Mouse (Mus musculus) MEL-GATA-1-ER (cell line): ENCODE measurements at regions not wholly inside any gene's neighbourhood (a gene's known extent, or its start where the extent isn't known, plus 50 kb on each side); places are given as distances from the start of the nearest gene placed in this dataset.

Source experiments
- DNase-seq: peaks from one replicate; pipeline ENCODE4 v3.0.0-alpha.2; 2012; ENCODE audit warnings: low read depth; ENCODE audit errors: extremely low read depth

DNA sequence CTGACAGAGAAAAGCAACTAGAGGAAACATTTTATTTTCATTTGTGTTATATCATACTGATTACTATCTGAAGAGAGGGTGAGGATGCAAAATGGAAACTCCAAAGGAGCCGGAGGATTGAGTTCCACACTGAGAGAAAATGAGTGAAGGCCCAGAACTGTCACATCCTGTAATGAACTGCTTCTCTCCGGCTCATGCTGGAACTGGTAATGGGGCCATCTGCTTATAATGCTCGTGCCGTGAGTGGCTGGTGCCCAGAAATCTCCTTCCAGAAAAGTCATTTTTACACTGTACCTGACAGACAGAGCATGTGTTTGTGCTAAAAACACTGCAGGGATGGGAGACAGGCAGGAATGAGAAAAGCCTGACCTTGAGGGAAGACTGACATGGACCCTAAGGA lies 483.5 kb upstream of the Pkdcc start:
- no peak for DNase-seq

DNA sequence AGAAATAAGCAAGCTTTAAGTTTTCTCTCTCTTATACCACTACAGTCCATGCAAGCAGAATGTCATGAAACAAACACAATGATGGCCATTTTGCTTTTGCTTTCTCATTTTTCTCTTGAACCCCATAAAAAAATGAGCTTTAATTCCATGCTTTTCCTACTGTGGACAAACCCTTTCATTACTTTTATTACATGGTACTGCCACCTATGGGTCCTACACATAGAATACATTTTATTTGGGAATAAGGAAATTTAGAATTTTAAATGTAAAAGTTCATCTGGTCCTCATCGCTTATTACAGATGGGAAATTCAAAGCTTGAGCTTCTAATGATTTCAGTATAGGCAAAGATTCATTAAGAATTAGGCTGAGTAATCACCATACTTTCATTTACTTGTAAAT lies 472.6 kb upstream of the Pkdcc start:
- no peak for DNase-seq

DNA sequence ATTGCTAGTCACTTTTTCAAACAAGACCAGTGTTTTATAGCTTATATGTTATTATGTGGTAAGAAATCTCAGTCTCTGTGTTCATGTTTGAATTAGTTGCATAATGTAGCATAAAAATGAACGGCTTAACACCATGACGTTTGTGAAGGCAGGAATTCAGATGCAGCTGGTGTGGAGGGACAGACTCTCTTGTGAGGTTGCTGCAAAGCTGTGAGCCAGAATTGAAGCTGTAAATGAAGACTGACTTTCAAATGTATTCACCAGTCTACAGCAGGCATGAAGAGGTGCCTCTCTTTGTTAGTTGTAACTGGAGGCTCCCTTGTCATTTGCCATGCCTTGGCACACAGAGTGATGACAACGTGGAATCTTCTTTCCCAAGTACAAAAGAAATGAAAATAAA lies 457.7 kb upstream of the Pkdcc start:
- DNase-seq, result no peak

DNA sequence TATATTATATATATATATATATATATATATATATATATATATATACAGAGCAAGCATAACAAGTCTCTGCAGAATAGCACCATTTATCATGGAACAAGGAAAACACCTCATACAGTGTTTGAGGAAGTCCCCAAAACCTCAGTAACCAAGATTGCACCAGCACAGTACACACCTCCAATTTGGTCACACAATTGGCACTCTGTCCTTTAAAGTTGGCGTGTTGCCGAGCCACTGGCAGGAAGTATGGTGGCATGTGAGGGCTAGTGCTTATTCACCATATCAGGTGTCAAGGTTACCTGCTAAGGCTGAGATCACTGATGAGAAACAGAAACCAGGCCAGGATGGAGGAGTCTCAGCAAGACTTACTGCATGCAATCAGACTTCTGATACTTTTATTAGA lies 436.0 kb upstream of the Pkdcc start:
- peak; percentile 19 for DNase-seq

DNA sequence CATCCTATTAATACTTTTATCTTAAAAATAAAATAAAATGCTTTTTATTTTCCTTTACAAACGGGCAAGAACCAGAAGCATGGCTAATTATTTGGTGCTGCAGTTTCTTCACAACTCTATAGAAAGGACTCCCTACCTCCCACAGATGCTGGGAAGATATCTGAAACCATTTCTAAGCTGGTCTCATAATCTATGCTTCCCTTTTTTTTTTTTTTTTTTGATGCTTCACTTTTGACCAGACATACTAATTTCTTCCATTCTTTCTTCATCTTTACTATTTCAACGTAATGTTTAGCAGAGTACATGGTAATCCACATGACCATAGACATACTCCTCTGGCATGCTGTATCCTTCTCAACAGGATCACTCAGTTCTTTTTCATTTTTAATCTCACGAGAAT lies 393.0 kb upstream of the Pkdcc start:
- DNase-seq, result no peak

DNA sequence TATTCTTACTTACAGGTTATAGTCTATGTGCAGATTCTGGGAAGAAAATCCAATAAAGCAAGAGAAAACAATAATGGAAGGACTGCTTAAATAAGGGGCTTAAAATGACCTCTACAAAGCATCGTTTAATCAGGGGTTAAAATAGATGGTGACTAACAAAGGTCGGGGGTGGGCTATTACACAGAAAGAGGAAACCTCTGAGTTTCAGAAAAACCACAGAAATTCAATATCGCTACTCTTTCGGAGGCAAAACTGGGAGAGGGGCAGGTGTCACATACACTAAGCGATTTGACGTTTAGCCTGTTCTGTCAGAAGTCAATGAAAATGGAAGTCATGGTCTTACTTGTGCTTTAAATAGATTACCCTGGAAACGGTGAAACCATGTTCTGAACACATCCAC lies 391.0 kb upstream of the Pkdcc start:
- no peak for DNase-seq

DNA sequence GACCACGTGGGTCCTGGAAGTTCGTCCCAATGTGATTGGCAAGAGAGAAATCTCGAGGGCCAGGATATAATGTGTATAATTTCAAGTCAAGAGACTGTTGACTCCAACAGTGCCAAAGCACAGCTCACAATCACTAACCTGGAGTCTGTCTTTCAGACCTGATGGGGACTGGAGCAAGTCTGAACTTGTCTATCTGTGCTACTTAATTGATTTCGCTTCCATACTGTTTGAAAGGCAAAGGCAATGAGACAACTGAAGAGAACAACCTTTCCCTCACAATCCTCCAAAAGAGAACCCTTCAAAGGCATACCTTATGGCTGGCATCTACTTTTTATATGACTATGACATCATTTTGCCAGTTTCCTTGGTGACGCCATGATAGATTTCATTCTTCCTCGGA lies 390.5 kb upstream of the Pkdcc start:
- no peak for DNase-seq

DNA sequence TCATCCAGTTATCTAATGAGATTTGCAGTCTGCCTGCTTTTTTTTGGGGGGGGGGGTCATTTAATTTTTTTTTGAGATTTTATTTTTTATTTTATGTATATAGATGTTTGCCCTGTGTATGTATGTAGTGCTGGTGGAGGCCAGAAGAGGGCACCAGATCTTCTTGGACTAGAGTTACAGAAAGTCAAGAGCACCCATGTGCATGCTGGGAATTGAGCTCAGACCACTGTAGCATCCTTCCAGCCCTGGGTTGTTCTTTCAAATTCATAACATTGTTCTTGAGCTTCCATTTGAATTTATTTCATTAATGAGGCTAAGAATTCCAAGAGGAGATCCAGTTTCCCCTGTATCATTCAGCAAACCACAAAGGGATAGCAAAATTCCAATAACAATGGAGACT lies 387.9 kb upstream of the Pkdcc start:
- no peak for DNase-seq

DNA sequence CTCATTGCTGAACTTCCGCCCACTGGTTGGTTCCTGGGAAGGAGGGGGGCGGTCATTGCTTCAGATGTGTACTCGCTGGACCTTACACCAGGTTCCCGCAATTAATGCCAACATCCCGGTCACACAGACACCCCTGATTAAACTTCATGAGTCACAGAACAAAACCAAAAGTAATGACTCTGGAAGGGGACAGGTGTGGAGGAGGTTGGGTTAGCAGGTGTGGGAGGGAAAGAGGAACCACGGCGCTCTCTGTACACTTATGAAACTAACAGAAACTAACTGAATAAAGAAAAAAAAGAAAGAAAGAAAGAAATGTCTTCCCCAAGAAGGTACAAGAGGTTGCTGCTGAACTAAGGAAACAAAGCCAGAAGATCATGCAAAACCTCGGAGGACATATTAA lies 387.3 kb upstream of the Pkdcc start:
- no peak for DNase-seq

DNA sequence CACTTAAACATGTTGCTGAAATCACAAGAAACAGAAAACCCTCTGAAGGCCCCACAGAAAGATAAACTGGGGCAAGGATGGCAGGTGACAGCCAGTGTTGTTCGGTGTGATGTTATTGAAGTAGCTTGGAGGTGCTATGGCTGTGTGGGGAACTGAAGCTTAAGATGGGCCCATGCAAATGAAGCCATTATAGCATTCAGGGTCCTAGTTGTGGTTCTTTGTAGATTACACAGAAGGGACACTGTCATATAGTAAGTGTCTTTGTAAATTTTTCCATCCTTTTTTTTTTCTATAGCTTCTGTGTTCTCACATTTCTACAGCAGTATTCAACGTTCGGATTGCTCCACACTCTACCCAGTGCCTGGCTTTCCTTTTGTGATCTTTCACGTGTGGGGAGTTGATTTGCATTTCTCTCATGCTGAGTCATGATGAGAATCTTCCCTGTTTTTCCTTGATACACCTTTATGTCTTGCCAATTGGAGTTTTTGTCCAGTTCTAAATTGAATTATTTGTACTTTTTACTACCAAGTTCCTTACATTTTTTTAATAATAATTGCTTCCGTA lies 386.6 kb upstream of the Pkdcc start:
- DNase-seq, result no peak

DNA sequence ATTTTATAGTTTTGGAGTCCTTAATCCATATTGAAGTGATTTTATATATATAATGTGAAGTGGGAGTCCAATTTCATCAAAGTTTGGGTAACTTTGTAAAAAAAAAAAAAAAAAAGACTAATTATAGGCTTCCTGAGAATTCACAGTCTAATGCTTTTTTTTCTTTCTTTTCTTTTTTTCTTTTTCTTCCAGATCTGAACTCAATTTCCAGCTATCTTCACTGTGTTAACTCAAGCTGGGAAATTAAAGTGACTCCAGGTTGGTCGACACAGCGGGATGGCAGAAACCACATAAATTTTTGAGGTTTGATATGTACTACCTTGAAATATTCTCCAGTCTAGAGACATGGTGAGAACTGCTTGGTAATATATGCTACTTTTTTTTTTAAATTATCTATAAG lies 385.7 kb upstream of the Pkdcc start:
- no peak for DNase-seq

DNA sequence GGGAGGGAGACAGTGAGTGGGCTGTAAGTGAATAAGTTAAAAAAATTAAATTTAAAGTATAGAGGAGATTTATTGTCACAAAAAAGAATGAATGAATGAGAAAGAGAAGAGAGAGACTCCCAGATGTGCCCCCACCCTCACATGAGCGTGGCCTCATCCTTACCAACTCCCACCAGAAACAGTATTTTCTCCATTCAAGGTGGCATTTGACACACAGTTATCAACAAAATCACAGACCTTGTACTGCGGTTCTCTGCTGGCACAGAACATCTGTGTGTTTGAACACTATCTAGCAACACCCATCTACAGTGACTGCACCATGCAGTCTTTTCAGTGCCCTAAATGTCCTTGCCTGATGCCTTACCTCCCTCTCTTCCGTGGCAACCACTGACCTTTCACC lies 380.9 kb upstream of the Pkdcc start:
- DNase-seq, result peak; percentile 37

DNA sequence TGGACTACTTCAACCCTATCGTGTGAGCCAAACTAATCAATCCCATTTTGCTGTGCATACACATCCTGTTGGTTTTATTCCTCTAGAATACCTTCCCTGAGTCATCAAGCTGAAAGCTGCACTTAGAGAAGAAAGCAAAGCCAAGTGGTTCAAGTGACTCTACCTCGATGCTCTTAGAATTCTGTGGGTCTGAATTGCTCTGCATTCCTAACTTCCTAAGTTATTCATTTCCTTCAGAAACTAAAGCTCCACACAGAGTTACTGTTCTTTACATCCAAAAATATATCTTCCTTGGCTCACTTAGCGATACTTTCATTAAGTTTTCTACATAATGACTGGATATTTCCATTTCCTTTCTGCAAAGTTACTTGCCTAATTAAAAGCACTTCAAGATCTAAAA lies 379.0 kb upstream of the Pkdcc start:
- DNase-seq, result no peak

DNA sequence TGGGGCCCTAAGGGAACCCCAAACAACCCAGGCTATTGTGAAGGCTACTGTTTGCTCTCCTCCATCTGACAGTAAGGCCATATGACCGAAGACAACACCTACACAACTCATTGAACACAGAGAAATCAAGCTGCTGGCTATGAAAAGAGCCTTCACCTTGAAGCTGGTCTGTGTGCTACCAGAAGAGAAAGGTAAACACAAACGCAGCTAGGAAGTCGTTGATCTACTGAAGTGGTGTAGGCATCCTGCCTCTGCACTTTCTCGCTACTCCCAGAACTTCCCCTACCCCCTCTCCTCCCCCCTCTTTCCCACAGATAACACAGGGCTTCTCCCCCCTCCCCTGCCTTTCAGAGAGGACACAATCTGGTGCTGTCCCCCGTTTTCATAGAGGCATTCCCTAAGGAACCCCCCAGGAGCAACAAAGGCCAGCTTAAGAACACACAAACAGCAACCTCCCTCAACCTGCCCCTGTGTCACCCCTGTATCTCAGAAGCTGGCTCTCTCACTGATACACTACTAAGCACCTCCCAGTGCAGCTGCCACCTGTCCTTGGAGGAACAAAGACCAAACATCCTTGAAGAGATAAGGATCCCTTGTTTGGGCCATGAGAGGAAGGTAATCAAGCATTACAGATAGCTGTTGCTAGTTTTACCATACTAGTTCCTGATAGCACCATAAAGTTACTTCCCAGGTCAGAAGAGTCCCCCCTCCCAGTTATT lies 368.2 kb upstream of the Pkdcc start:
- no peak for DNase-seq

DNA sequence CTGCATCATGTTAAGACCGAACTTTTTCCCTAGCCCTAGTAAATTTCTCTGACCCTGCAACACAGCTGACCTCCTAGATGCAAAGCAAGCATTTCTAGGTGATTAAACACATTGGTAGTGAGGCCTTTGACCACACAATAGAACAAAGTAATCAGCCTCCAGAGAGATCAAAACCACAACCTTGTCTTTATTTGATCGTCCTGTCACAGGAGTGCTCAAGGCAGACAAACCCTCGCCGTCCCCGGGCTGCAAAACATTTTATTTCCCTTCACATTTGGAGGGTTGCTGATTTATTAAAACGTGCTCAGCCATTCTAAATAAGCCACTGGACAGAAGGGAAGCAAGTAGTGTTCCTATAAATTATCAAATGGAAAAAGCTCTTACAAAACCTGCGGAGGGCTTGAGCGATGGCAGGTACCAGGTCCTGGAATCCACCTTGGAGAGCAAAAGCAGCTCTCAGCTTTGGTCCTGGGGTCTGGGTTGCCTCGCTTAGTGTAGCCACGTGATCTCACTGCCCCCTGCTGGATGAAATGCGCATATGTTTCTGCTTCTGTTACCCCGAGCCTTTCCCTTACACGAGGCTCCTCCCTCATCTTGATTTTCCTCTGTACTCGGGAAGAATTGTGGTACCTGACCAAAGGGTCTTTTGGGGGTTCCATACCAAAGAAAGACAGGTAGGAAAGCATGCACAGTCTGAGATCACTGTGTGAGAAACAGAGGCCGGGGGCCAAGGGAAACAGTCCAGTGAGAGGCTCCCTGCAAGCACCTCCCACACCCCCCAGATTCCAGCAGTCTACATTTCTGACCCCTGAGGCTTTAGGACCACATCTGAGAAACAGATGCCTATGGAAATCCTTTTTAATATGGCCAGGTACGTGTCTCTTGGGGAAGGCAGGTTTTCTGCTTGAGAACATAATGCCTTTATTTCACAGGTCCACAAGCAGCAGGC lies 357.6 kb upstream of the Pkdcc start:
- DNase-seq, result peak; percentile 40

DNA sequence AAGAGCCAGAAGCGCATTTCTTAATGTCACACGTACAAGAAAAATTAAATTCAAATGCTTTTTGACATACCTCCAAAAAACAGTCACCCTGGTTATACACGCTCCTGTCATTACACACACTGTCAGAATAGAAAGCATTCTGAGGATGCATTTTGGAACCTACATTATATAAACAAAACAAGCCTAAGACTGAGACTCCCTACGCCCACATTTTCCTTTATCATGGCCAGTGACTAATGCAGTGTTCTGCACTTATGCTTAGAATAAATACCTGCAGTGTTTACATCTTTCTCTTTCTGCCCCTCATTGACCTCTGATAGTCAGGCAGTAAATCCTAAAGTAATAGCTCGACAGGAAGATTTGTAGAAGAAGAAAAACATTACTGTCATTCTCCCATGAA lies 354.7 kb upstream of the Pkdcc start:
- DNase-seq, result no peak

DNA sequence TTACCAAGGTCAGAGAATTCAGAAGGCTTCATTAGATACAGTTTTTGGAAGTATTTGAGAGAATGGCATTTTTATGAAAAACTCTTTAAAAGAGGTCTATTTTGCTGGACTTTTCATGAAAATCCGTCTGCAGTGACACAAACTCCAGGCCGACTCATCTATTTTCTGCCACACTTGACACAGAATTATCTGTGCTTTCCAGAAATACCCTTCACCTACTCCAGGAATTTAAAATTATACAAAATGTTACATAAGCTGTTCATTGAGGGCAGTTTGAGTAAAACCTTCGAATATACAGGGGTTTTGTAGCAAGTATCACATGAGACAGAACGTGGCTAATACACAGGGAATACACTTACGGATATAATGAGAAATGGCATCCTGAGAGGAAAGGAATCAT lies 354.1 kb upstream of the Pkdcc start:
- DNase-seq, result no peak

DNA sequence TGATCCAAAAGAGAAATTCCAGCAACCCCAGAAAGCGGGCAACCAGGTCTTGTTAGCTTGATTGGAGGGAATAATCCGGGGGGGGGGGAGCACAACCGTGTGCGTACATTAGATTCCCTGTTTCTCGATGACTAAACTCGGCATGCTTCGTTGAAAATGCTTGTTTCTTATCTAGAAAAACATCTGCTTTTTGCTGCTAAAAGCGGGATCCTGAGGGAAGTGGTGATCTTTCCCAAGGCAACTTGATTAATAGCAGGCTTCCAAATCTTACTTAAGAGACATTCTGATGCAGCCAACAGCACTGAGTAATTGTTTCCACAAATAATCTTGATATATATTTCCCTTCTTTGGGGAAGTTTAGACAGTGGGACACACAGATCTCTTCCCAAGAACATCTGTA lies 338.0 kb upstream of the Pkdcc start:
- no peak for DNase-seq

DNA sequence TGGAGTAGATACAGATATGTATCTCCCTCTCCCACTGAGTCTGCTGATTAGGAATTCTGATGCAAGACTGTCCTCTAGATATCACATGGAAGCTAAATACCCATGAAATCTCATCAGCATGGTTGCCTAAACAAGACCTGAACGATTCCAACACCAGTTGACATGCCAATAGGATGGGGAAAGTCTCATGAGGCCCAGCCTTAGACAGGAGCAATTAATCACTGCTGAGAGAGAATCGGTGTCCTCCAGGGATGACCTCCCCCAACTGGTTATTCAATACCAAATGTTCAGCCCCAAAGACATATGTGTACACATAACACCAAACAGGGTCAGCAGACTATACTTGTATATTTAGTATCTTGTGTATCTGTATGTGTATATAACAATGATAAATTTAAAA lies 314.5 kb upstream of the Pkdcc start:
- DNase-seq, result no peak

DNA sequence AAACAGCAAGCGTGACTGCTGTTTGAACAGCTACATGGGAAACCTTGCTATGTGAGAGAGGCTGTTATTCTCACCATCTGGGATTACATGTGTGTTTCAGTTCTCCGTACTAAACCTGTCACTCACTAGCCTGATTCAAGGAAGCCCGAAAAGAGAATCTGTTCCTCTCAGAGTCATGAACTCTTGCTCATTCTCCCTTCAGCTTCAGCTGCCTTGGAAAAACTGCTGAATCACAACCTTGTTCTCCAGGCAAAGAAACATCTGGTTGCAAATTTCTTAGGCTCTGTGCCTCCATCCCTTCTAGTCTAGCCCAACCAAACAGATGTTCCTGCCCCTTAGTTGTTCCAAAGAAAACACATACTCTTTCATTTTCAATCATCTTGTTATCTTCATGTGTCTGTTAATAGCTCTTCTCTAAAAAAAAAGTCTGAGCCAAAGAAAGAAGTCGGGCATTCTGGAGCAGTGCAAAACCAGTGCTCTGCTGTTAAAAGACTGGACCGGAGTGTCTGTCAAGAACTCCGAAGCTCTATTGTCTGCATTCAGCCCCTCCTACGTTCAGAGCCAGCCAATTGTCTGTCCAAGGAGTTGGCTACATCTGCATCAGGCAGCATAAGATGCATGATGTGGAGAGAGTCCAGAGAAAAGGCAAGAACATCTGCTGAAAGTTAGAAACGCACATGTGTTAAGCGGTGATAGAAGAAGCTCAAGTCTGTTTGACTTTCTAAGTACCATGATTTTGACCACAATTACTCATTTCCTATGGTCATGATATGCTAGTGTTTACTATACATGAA lies 313.8 kb upstream of the Pkdcc start:
- no peak for DNase-seq

DNA sequence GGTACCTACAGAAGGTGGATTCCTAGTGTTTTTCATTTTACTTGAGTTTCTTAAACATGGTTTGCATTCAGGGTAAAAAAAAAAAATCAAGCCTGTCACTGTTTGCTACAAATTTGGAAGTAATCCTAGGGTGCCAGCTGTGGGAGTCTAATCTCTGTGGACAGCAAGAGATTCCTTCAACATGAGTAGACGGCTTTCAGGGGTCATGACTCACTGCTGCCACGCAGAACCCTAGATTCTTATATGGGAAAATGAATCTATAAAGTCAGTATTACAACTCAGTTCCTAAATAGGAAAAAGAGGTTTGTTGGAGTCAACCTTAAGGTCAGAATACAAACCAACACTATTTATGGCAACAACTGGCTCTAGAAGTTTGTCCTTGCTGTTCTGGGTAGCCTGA lies 310.1 kb upstream of the Pkdcc start:
- DNase-seq, result no peak

DNA sequence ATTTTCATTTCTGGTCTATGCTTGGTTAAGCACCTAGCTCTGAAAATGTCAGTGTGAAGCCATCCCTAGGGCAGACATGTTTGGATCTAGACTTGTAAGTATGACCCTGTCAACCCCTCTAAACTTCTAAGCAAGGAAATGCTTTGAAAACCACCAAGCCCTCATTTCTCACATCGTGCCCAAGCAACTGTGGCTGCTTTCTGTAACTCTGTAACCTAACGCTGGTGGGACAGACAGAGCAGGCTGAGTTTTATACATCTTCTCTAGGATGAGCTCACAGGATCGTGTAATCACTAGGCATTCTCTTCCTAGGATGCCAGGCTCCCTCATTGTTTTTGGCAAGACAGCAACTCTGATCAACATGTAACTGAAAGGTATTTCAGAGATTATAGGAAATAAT lies 309.6 kb upstream of the Pkdcc start:
- no peak for DNase-seq
